Mouse (Mus musculus): ENCODE results near the gene Olfr867.

DNA sequence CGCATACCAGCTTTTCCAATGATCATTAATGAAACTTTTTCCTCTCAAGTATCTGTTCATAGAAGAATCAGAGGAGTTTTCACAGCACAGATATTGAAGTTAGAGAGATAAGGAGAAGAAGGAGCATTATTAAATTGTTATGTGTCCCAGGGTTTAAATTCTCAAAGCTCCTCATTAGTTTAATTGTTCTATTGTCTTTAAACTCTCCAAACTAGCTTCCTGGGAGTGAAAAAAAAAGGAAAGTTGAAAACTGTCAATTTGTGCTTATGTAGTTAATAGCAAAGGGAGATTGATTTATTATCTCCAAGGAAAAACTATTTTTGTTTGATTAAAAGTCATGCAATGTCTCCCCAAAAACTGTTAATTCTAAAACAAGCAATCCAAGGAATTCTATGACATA lies at the start of gene Olfr867:
- TF ChIP-seq CTCF (IDR thresholded peaks at IDR 0.05) (no peak), EP300 (IDR thresholded peaks at IDR 0.05) (no peak)
